Mouse (Mus musculus) naive thymus-derived CD4-positive, alpha-beta T cell, adult 2 months (primary cell): ENCODE results near the gene Foxr1.
A peak's percentile ranks its signal among the peaks of the same experiment; 100 is the strongest.
"Not testable (repeated sequence)": the region's sequence is repeated elsewhere in the genome, so short reads cannot be mapped to it uniquely, and the experiment has no call there.

ENCODE experiments used
- DNase-seq: peaks from one replicate; pipeline ENCODE4 v3.0.0-alpha.2; 2011; ENCODE audit warnings: low read depth

Foxr1 gene

GRCm38 (mm10) chr9:44417156-44417891 lies 23.6 kb downstream of the Foxr1 start:
- DNase-seq, result no peak

- no peak for DNase-seq
Measured at GRCm38 (mm10) chr9:44412781-44413180, 28.2 kb downstream of the Foxr1 start.

GRCm38 (mm10) chr9:44412306-44412705 lies 28.6 kb downstream of the Foxr1 start:
- DNase-seq, result no peak

- DNase-seq, result no peak
Measured at GRCm38 (mm10) chr9:44411601-44412130, 29.3 kb downstream of the Foxr1 start.

- DNase-seq, result no peak
Measured at GRCm38 (mm10) chr9:44410647-44411336, 30.1 kb downstream of the Foxr1 start.

- DNase-seq, result not testable (repeated sequence)
Measured at GRCm38 (mm10) chr9:44408693-44409092, 32.2 kb downstream of the Foxr1 start.

GRCm38 (mm10) chr9:44407752-44408097 lies 33.2 kb downstream of the Foxr1 start:
- no peak for DNase-seq

- peak; percentile 96 for DNase-seq
Measured at GRCm38 (mm10) chr9:44406906-44407751, 33.8 kb downstream of the Foxr1 start, which contains the start of the genes Rps25 and Trappc4. Gene Rps25, plus strand, starts transcription at chr9:44407139. Gene Trappc4, minus strand, starts transcription at chr9:44407600.

- no peak for DNase-seq
Measured at GRCm38 (mm10) chr9:44405011-44405410, 35.9 kb downstream of the Foxr1 start.

GRCm38 (mm10) chr9:44401081-44401480 lies 39.9 kb downstream of the Foxr1 start:
- DNase-seq, result no peak

GRCm38 (mm10) chr9:44399795-44400114 lies 41.2 kb downstream of the Foxr1 start:
- DNase-seq, result no peak

GRCm38 (mm10) chr9:44399114-44399794 lies 41.7 kb downstream of the Foxr1 start:
- DNase-seq, result no peak

GRCm38 (mm10) chr9:44398551-44398950 lies 42.4 kb downstream of the Foxr1 start:
- no peak for DNase-seq

- no peak for DNase-seq
Measured at GRCm38 (mm10) chr9:44398087-44398486, 42.8 kb downstream of the Foxr1 start.

GRCm38 (mm10) chr9:44396684-44397411 lies 44.1 kb downstream of the Foxr1 start, which contains the start of gene Slc37a4:
Gene Slc37a4, plus strand, starts transcription at chr9:44396852.
- peak; percentile 92 for DNase-seq

- DNase-seq, result peak; percentile 74
Measured at GRCm38 (mm10) chr9:44391466-44391865, 49.5 kb downstream of the Foxr1 start.

- peak; percentile 74 for DNase-seq
Measured at GRCm38 (mm10) chr9:44389273-44389672, 51.7 kb downstream of the Foxr1 start.

- no peak for DNase-seq
Measured at GRCm38 (mm10) chr9:44387221-44387620, 53.7 kb downstream of the Foxr1 start.

- no peak for DNase-seq
Measured at GRCm38 (mm10) chr9:44384596-44384995, 56.3 kb downstream of the Foxr1 start.
